Mouse (Mus musculus): Measurements from ENCODE around the gene Ms4a4a. TPM values are rescaled to one million over a fixed set of nuclear protein-coding genes. Genes with fewer than 3 reads are reported as not detected.

Ms4a4a gene
- 0.46 and 0.57 TPM in 2 replicates for polyA plus RNA-seq (2014; fragmentation: Nextera tagmentation; extraction: Ambion mirVana)

DNA sequence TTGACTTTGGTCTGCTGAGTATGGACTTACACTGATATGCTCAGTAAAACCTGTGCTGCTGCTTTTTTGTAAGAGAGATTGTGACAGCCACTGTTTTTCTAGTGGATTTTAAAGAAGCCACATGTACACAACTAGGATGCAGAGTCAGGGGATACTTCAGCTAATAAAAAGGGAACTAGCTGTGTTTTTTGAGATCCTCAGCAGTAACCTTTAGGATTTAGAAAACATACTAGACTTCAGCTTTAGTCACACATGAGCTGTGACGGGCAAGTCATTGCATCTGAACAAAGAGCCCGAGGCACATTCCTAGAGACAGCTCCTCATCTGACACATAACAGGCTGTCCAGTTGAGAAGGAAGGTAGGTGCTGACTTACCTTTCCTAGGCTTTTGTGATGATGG lies at the start of gene Ms4a4a:
TSS of gene Ms4a4a (plus strand) at position 251 of the 400 bp plus-strand sequence.
- Histone ChIP-seq H3K4me2 (ENCODE audit: low read length) (no peak within 1 kb of the TSS), H3K27ac (ENCODE audit: low read depth, low read length) (no peak within 1 kb of the TSS), H3K9me3 (replicated peaks; ENCODE audit: control insufficient read depth, low read length) (no peaks in the 10 kb centered on the region), H3K27me3 (replicated peaks; ENCODE audit: control insufficient read depth, insufficient read depth, low read length) (no peaks in the 10 kb centered on the region), H3K36me3 (ENCODE audit: control insufficient read depth, insufficient read depth, low read length) (no peaks in the 10 kb centered on the region), H3K4me3 (ENCODE audit: low read depth, low read length) (no peak within 1 kb of the TSS), H3K4me1 (ENCODE audit: control insufficient read depth, insufficient read depth, low read length) (no peaks in the 10 kb centered on the region), H3K9ac (ENCODE audit: low read length) (no peak within 1 kb of the TSS)
- DNase-seq (ENCODE audit: low spot score) (no peak), ATAC-seq (no peak)
- WGBS, result 84% methylated on average over 2 of the region's 2 CpGs

DNA sequence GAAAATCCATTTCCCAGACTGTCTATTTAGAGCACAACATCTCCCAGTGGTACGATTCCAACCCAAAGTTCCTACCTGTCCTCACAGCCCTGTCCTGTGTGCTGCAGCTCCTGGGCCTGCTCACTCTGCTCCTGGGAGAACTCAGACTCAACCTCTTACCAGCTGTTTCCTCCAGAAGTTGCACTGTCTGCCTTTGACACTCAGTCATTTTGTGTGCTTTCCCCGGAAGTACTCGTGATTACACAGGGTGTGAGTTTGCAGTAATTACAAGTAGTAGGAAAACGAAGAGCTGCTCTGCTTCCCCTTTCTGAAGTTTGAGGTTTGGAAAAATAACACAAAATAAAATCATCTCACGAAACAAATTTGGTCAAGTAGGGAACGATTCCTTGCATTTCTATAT lies 39.4 kb upstream of the Ms4a4a start, which contains the start of gene Ms4a7:
TSS of gene Ms4a7 (minus strand) at position 215 of the 400 bp plus-strand sequence.
- H3K4me2 ChIP-seq (ENCODE audit: low read length), result no peak within 1 kb of the TSS
- H3K9me3 ChIP-seq (replicated peaks; ENCODE audit: control insufficient read depth, low read length), result no peaks in the 10 kb centered on the region
- WGBS, result 88% methylated on average over 6 of the region's 6 CpGs
- H3K9ac ChIP-seq (ENCODE audit: low read length), result no peak within 1 kb of the TSS
- H3K4me1 ChIP-seq (ENCODE audit: control insufficient read depth, insufficient read depth, low read length), result no peaks in the 10 kb centered on the region
- H3K4me3 ChIP-seq (ENCODE audit: low read depth, low read length), result no peak within 1 kb of the TSS
- ATAC-seq (no peak), DNase-seq (ENCODE audit: low spot score) (no peak)
- H3K27me3 ChIP-seq (replicated peaks; ENCODE audit: control insufficient read depth, insufficient read depth, low read length), result no peaks in the 10 kb centered on the region
- H3K36me3 ChIP-seq (ENCODE audit: control insufficient read depth, insufficient read depth, low read length), result no peaks in the 10 kb centered on the region
- H3K27ac ChIP-seq (ENCODE audit: low read depth, low read length), result no peak within 1 kb of the TSS

DNA sequence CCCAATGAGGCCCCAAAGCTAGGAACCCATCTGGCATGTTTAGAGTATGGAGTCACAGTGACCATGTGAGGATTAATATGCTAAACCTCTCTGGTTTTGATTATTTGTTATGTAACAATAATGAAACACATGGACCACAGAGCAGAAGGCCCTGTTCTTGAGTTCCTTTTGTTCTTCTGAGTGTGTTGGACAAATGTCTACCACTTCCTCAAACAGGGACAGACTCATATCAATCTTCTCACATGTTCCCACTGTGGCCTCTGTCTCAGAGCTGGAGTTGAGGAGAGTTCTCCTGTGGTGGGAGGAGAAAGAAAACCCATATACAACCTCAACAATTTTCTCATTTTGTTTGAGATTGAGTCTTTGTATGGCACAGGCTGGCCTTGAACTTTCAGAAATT lies 32.2 kb upstream of the Ms4a4a start:
- Histone ChIP-seq H3K4me3 (ENCODE audit: low read depth, low read length) (no peak overlapping the region), H3K36me3 (ENCODE audit: control insufficient read depth, insufficient read depth, low read length) (no peaks in the 10 kb centered on the region), H3K4me1 (ENCODE audit: control insufficient read depth, insufficient read depth, low read length) (no peaks in the 10 kb centered on the region), H3K27ac (ENCODE audit: low read depth, low read length) (no peak overlapping the region), H3K9me3 (replicated peaks; ENCODE audit: control insufficient read depth, low read length) (no peaks in the 10 kb centered on the region), H3K9ac (ENCODE audit: low read length) (no peak overlapping the region), H3K27me3 (replicated peaks; ENCODE audit: control insufficient read depth, insufficient read depth, low read length) (no peaks in the 10 kb centered on the region), H3K4me2 (ENCODE audit: low read length) (no peak overlapping the region)
- DNase-seq (ENCODE audit: low spot score) (no peak), ATAC-seq (no peak)

DNA sequence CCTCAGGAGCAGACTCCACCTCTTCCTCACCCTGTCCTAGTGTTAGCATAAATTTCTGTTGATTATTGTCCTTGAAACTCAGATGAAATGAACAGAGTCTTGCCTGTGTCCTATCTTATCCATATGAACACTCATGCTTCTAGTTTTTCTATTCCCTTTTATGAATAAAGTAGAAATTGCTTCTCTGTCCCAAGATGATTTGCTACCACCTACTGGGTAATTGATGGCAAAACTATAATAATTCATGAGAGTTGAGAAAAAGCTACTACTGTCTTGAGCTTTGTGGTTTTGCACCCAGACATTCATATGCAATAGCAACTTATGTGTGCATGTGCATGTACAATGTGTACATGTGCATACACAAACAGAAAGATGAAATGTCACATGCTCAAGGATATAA lies 31.3 kb upstream of the Ms4a4a start:
- no peak overlapping the region for H3K9ac ChIP-seq (ENCODE audit: low read length)
- ATAC-seq, result no peak
- no peak overlapping the region for H3K4me3 ChIP-seq (ENCODE audit: low read depth, low read length)
- no peak overlapping the region for H3K27ac ChIP-seq (ENCODE audit: low read depth, low read length)
- no peaks in the 10 kb centered on the region for H3K4me1 ChIP-seq (ENCODE audit: control insufficient read depth, insufficient read depth, low read length)
- no peaks in the 10 kb centered on the region for H3K9me3 ChIP-seq (replicated peaks; ENCODE audit: control insufficient read depth, low read length)
- H3K27me3 ChIP-seq (replicated peaks; ENCODE audit: control insufficient read depth, insufficient read depth, low read length), result no peaks in the 10 kb centered on the region
- H3K4me2 ChIP-seq (ENCODE audit: low read length), result no peak overlapping the region
- no peaks in the 10 kb centered on the region for H3K36me3 ChIP-seq (ENCODE audit: control insufficient read depth, insufficient read depth, low read length)
- no peak for DNase-seq (ENCODE audit: low spot score)

DNA sequence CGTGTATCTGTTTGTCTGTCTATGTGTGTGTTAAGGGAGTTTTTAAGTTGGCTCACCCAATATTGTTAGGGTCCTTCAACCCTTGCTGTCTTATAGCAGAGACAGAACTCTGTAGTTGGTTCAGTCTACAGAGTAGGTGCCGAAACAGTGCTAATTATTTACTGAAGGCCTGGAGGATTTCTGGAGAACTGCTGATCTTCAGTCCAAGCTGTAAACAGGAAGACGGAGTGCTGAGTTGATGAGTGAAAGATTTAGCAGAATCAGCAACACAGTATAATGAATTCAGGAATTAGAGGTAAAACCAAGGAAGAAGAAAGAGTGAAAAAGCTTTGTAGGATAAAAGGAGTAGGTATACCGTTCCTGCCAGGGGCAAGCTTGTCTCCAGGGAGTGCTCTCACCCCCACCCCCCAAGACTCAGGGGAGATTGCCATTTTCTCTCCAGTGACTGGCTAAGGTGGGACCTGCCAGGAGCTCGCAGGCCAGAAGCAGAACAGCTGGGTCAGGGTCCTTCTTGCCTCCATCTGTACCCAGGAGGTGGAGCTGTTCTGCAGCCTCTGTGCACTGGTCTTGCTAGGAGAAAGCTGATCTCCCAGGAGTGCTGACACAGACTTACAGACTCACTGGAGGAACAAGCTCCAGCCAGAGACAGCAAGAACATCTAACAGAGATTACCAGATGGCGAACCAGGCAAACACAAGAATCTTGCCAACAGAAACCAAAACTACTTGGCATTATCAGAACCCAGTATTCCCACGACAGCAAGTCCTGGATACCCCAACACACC lies 25.4 kb upstream of the Ms4a4a start:
- H3K36me3 ChIP-seq (ENCODE audit: control insufficient read depth, insufficient read depth, low read length), result no peaks in the 10 kb centered on the region

DNA sequence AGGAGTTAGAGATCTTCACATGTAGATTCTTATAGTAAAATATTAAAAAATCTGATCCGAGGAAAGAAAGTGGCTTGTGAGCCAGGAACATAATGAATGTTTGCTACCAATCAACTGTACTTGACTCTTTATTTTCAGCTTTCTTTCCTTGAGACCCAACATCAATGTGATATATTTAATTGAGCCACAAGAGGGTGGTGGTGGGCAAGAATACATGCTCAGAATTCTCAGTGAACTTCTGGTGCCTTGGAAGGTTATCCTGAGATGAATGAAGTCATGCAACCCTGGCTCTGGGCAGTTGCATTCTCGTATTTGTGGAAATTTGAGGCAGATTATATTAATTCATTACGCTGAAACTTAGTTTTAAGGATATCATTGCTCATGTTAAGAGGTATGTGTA lies 23.4 kb upstream of the Ms4a4a start:
- 60% methylated on average over 3 of the region's 3 CpGs for WGBS
- no peak overlapping the region for H3K9ac ChIP-seq (ENCODE audit: low read length)

More for the DNA sequence above, 25.4 kb upstream of the Ms4a4a start:
- WGBS, result 65% methylated on average over 7 of the region's 7 CpGs
- DNase-seq (ENCODE audit: low spot score) (peak; percentile 0), ATAC-seq (no peak)
- Histone ChIP-seq H3K9ac (ENCODE audit: low read length) (no peak overlapping the region), H3K27me3 (replicated peaks; ENCODE audit: control insufficient read depth, insufficient read depth, low read length) (no peaks in the 10 kb centered on the region), H3K4me3 (ENCODE audit: low read depth, low read length) (no peak overlapping the region), H3K27ac (ENCODE audit: low read depth, low read length) (no peak overlapping the region), H3K9me3 (replicated peaks; ENCODE audit: control insufficient read depth, low read length) (no peaks in the 10 kb centered on the region), H3K4me1 (ENCODE audit: control insufficient read depth, insufficient read depth, low read length) (no peaks in the 10 kb centered on the region), H3K4me2 (ENCODE audit: low read length) (no peak overlapping the region)

DNA sequence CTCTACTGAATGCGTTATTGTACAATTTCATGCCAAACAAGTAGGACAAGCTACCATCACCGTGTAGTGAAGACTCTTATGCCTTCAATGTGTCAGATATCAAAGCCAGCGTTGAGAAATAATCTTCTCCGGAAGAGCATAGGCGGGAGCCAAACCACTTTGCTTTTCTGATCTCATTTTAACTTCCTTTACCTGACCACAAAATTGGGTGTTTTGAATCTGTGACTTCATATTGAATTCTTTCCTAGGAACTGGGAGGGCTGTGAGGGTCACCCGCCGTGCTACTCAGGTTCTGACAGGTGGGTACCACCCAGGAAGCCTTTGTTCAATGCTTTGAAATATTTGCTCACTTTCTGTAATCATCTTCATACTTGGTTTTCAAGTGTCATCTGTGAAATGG lies 19.6 kb upstream of the Ms4a4a start:
- no peak for ATAC-seq
- Histone ChIP-seq H3K9me3 (replicated peaks; ENCODE audit: control insufficient read depth, low read length) (no peaks in the 10 kb centered on the region), H3K27ac (ENCODE audit: low read depth, low read length) (no peak overlapping the region), H3K4me3 (ENCODE audit: low read depth, low read length) (no peak overlapping the region), H3K4me2 (ENCODE audit: low read length) (no peak overlapping the region), H3K27me3 (replicated peaks; ENCODE audit: control insufficient read depth, insufficient read depth, low read length) (no peaks in the 10 kb centered on the region), H3K36me3 (ENCODE audit: control insufficient read depth, insufficient read depth, low read length) (no peaks in the 10 kb centered on the region), H3K4me1 (ENCODE audit: control insufficient read depth, insufficient read depth, low read length) (no peaks in the 10 kb centered on the region), H3K9ac (ENCODE audit: low read length) (no peak overlapping the region)
- WGBS, result 85% methylated on average over 7 of the region's 7 CpGs
- DNase-seq (ENCODE audit: low spot score), result no peak

More for the DNA sequence above, 23.4 kb upstream of the Ms4a4a start:
- no peak for ATAC-seq
- no peaks in the 10 kb centered on the region for H3K36me3 ChIP-seq (ENCODE audit: control insufficient read depth, insufficient read depth, low read length)
- H3K4me1 ChIP-seq (ENCODE audit: control insufficient read depth, insufficient read depth, low read length), result no peaks in the 10 kb centered on the region
- no peaks in the 10 kb centered on the region for H3K27me3 ChIP-seq (replicated peaks; ENCODE audit: control insufficient read depth, insufficient read depth, low read length)
- no peak overlapping the region for H3K4me2 ChIP-seq (ENCODE audit: low read length)
- no peak overlapping the region for H3K27ac ChIP-seq (ENCODE audit: low read depth, low read length)
- DNase-seq (ENCODE audit: low spot score), result peak; percentile 0
- H3K9me3 ChIP-seq (replicated peaks; ENCODE audit: control insufficient read depth, low read length), result no peaks in the 10 kb centered on the region
- no peak overlapping the region for H3K4me3 ChIP-seq (ENCODE audit: low read depth, low read length)

DNA sequence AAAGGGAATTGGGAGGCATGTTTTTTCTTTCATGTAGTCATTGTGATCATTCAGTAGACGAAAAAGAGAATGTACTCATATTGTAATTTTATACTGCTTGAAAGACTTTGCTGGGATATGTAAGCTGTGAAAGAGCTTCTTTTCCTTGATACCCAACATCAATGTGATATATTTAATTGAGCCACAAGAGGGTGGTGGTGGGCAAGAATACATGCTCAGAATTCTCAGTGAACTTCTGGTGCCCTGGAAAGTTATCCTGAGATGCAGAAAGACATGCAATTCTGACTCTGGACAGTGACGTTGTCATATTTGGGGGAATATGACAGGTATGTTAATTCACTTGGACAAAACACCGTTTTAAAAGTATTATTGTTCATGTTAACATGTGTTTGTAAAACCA lies 15.2 kb upstream of the Ms4a4a start:
- Histone ChIP-seq H3K9ac (ENCODE audit: low read length) (no peak overlapping the region), H3K4me2 (ENCODE audit: low read length) (no peak overlapping the region), H3K36me3 (ENCODE audit: control insufficient read depth, insufficient read depth, low read length) (no peaks in the 10 kb centered on the region), H3K27me3 (replicated peaks; ENCODE audit: control insufficient read depth, insufficient read depth, low read length) (no peaks in the 10 kb centered on the region), H3K27ac (ENCODE audit: low read depth, low read length) (no peak overlapping the region), H3K4me1 (ENCODE audit: control insufficient read depth, insufficient read depth, low read length) (no peaks in the 10 kb centered on the region), H3K9me3 (replicated peaks; ENCODE audit: control insufficient read depth, low read length) (no peaks in the 10 kb centered on the region), H3K4me3 (ENCODE audit: low read depth, low read length) (no peak overlapping the region)
- 68% methylated on average over 3 of the region's 3 CpGs for WGBS
- ATAC-seq, result no peak
- DNase-seq (ENCODE audit: low spot score), result no peak

DNA sequence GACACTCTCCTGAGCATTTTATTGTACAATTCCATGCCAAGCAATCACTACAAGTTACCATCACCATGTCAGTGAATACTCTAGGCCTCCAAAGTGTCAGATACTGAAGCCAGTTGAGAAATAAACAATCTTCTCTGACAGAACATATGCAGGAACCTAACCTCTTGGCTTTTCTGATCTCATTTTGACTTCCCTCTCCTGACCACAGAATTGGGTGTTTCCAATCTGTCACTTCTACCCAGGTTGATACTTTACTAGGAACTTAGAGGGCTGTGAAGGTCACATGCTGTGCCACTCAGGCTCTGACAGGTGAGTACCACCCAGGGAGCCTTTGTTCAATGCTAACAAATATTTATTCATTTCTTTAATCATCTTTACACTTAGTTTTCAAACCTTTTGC lies 13.3 kb upstream of the Ms4a4a start:
- no peaks in the 10 kb centered on the region for H3K27me3 ChIP-seq (replicated peaks; ENCODE audit: control insufficient read depth, insufficient read depth, low read length)
- no peaks in the 10 kb centered on the region for H3K4me1 ChIP-seq (ENCODE audit: control insufficient read depth, insufficient read depth, low read length)
- H3K4me2 ChIP-seq (ENCODE audit: low read length), result no peak overlapping the region
- H3K36me3 ChIP-seq (ENCODE audit: control insufficient read depth, insufficient read depth, low read length), result no peaks in the 10 kb centered on the region
- ATAC-seq (no peak), DNase-seq (ENCODE audit: low spot score) (no peak)
- H3K27ac ChIP-seq (ENCODE audit: low read depth, low read length), result no peak overlapping the region
- H3K9me3 ChIP-seq (replicated peaks; ENCODE audit: control insufficient read depth, low read length), result no peaks in the 10 kb centered on the region
- H3K9ac ChIP-seq (ENCODE audit: low read length), result no peak overlapping the region
- no peak overlapping the region for H3K4me3 ChIP-seq (ENCODE audit: low read depth, low read length)
